ENCODE assay signal across 28 mouse cellular contexts in the genomic region with DNA sequence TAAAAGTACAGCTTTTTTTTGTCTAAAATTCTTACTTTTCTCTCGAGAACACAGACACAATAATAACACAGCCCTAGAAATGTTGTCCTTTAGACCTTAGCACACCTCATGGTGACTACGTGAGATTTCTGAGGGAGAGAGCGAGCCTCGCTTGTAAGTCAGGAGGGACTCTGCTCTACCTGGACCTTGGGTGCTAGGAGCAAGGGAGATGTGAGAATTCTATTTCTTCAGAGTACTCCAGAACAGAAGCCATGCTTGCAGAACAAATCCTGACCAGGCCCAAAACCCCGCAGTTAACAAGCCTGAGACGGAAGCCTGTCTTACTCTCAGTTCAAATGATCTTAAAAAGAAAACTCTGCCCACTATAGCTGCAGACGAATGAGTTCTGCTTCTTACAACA. TPM values are rescaled to one million over a fixed set of nuclear protein-coding genes. Genes with fewer than 3 reads are reported as not detected.
DNase-seq lines count a peak whose midpoint lies in the region; ATAC-seq lines count a peak whose summit lies in the region.
"Had no signal": no experiment of that assay in that cellular context is flagged by ENCODE, and none has a peak within 500 bp of the region (broad histone marks: within the 10 kb centered on the region; RNA-seq: fewer than 3 reads in every experiment).

No protein-coding gene starts in this region.

- H3K27me3 ChIP-seq in heart, embryonic 10.5 days (ENCODE audit: insufficient read depth, poor library complexity, severe bottlenecking): no peaks in the 10 kb centered on the region
- no peaks in the 10 kb centered on the region for H3K27me3 ChIP-seq in heart, embryonic 13.5 days (replicated peaks)
- no peaks in the 10 kb centered on the region for H3K27me3 ChIP-seq in midbrain, embryonic 11.5 days (ENCODE audit: control insufficient read depth, insufficient read depth, low read length)
- H3K27me3 ChIP-seq in midbrain, embryonic 16.5 days (ENCODE audit: control insufficient read depth, insufficient read depth, low read depth, low read length): no peaks in the 10 kb centered on the region
- H3K27me3 ChIP-seq: CH12.LX, Patski had no signal

- H3K9me3 ChIP-seq in heart, embryonic 10.5 days: no peaks in the 10 kb centered on the region
- H3K9me3 ChIP-seq in heart, embryonic 13.5 days: no peaks in the 10 kb centered on the region
- H3K9me3 ChIP-seq in midbrain, embryonic 11.5 days (ENCODE audit: control insufficient read depth, low read length): no peaks in the 10 kb centered on the region
- H3K9me3 ChIP-seq in midbrain, embryonic 16.5 days (replicated peaks; ENCODE audit: control insufficient read depth, low read length, poor library complexity, severe bottlenecking): no peaks in the 10 kb centered on the region
- H3K9me3 ChIP-seq: G1E had no signal

- 86% methylated on average over 7 of the region's 7 CpGs for WGBS in heart, embryonic 10.5 days
- 81% methylated on average over 7 of the region's 7 CpGs for WGBS in heart, embryonic 13.5 days
- 93% methylated on average over 7 of the region's 7 CpGs for WGBS in midbrain, embryonic 11.5 days
- 89% methylated on average over 7 of the region's 7 CpGs for WGBS in midbrain, embryonic 16.5 days

- H3K9ac ChIP-seq in heart, embryonic 13.5 days: no peak overlapping the region
- H3K9ac ChIP-seq in midbrain, embryonic 11.5 days (ENCODE audit: low read length): no peak overlapping the region
- H3K9ac ChIP-seq in midbrain, embryonic 16.5 days (ENCODE audit: low read depth, low read length): no peak overlapping the region

- H3K36me3 ChIP-seq in heart, embryonic 10.5 days: peaks cover 55% of the 10 kb centered on the region
- peaks cover 89% of the 10 kb centered on the region for H3K36me3 ChIP-seq in heart, embryonic 13.5 days
- H3K36me3 ChIP-seq in midbrain, embryonic 11.5 days (ENCODE audit: control insufficient read depth, insufficient read depth, low read length): no peaks in the 10 kb centered on the region
- no peaks in the 10 kb centered on the region for H3K36me3 ChIP-seq in midbrain, embryonic 16.5 days (ENCODE audit: control insufficient read depth, insufficient read depth, low read length)
- H3K36me3 ChIP-seq: G1E had no signal

- no peak overlapping the region for H3K4me2 ChIP-seq in heart, embryonic 13.5 days
- H3K4me2 ChIP-seq in midbrain, embryonic 11.5 days: no peak overlapping the region
- no peak overlapping the region for H3K4me2 ChIP-seq in midbrain, embryonic 16.5 days (ENCODE audit: low read length)

- no peak overlapping the region for H3K4me3 ChIP-seq in heart, embryonic 10.5 days
- H3K4me3 ChIP-seq in heart, embryonic 13.5 days: no peak overlapping the region
- no peak overlapping the region for H3K4me3 ChIP-seq in midbrain, embryonic 11.5 days (ENCODE audit: low read depth, low read length)
- H3K4me3 ChIP-seq in midbrain, embryonic 16.5 days (ENCODE audit: low read depth, low read length): no peak overlapping the region

- intact Hi-C loops in heart, postnatal 36 days (cut with DNase I): no loop called here

- no peak for ATAC-seq in heart, embryonic 13.5 days (ENCODE audit: extremely low read depth, insufficient number of reproducible peaks, low FRiP score, low TSS enrichment)
- ATAC-seq in midbrain, embryonic 11.5 days (ENCODE audit: low FRiP score): no peak
- no peak for ATAC-seq in midbrain, embryonic 16.5 days
- ATAC-seq: activated CD4-positive, CD25-positive, alpha-beta regulatory T cell, adult 4 months; CD4-positive, CD25-positive, alpha-beta regulatory T cell, adult 4 months; Patski had no signal

- H3K27ac ChIP-seq in heart, embryonic 10.5 days: 0 out of 2 replicates have a peak overlapping the region, but pooled peaks have one; percentile 60
- peak overlapping the region; percentile 30 for H3K27ac ChIP-seq in heart, embryonic 13.5 days (replicated peaks)
- no peak overlapping the region for H3K27ac ChIP-seq in midbrain, embryonic 11.5 days (ENCODE audit: low read depth, low read length)
- H3K27ac ChIP-seq in midbrain, embryonic 16.5 days (ENCODE audit: low read length): no peak overlapping the region

- DNase-seq in heart, adult 11 months: peak; percentile 66
- DNase-seq in heart, adult 18-20 months: no peak
- DNase-seq in heart, embryonic 10.5 days (ENCODE audit: low spot score): no peak
- DNase-seq in heart, adult 8-10 months (ENCODE audit: low spot score): no peak
- DNase-seq in heart, postnatal 36 days: no peak
- DNase-seq in midbrain, embryonic 11.5 days (ENCODE audit: low spot score, missing footprints): peak; percentile 82
- DNase-seq: adrenal gland, adult 2 months; adrenal gland, adult 8-10 months; adrenal gland, postnatal 10 days; adrenal gland, postnatal 14 days; adrenal gland, postnatal 25 days; B cell, adult 2 months; cerebellum, adult 11 months; cerebellum, adult 11-12 months had no signal

- peaks cover 24% of the 10 kb centered on the region for H3K4me1 ChIP-seq in heart, embryonic 10.5 days
- H3K4me1 ChIP-seq in heart, embryonic 13.5 days: peaks cover 29% of the 10 kb centered on the region
- H3K4me1 ChIP-seq in midbrain, embryonic 11.5 days (ENCODE audit: control insufficient read depth, insufficient read depth, low read length): peaks cover 12% of the 10 kb centered on the region
- H3K4me1 ChIP-seq in midbrain, embryonic 16.5 days (ENCODE audit: control insufficient read depth, insufficient read depth, low read length): no peaks in the 10 kb centered on the region; the same call in 1 of the 2 replicates

RNA-seq across cellular contexts. Expression of a gene that starts 37.7 kb away (rescaled TPM):
- 10 to 100 TPM; 22.5 to 23.3 TPM for total RNA-seq in heart, adult 18-20 months (2021)
- polyA plus RNA-seq in heart, embryonic 10.5 days (2016; fragmentation: Nextera tagmentation; extraction: Ambion mirVana): 79.1 and 81.1 TPM in 2 replicates
- 10 to 100 TPM; 17.6 to 25.5 (median 19.3) TPM for total RNA-seq in heart, adult 8-10 months (2022)
- polyA plus RNA-seq in heart, embryonic 13.5 days (2015; fragmentation: Nextera tagmentation; extraction: Ambion mirVana): 47.9 and 52.1 TPM in 2 replicates
- total RNA-seq in heart, postnatal 36 days (2021): 10 to 100 TPM; 19.3 to 26.7 TPM
- polyA plus RNA-seq in midbrain, embryonic 11.5 days (2014; fragmentation: Nextera tagmentation; extraction: Ambion mirVana): 77.6 and 83.1 TPM in 2 replicates
- 33.8 and 35.8 TPM in 2 replicates for polyA plus RNA-seq in midbrain, embryonic 16.5 days (2015; fragmentation: Nextera tagmentation; extraction: Ambion mirVana)

RNA-seq across cellular contexts. Expression of a gene that starts 52.9 kb away (rescaled TPM):
- total RNA-seq in heart, adult 18-20 months (2021): not detected
- not detected in 2 replicates for polyA plus RNA-seq in heart, embryonic 10.5 days (2016; fragmentation: Nextera tagmentation; extraction: Ambion mirVana)
- total RNA-seq in heart, adult 8-10 months (2022): not detected
- polyA plus RNA-seq in heart, embryonic 13.5 days (2015; fragmentation: Nextera tagmentation; extraction: Ambion mirVana): not detected in 2 replicates
- not detected for total RNA-seq in heart, postnatal 36 days (2021)
- polyA plus RNA-seq in midbrain, embryonic 11.5 days (2014; fragmentation: Nextera tagmentation; extraction: Ambion mirVana): not detected in 2 replicates
- polyA plus RNA-seq in midbrain, embryonic 16.5 days (2015; fragmentation: Nextera tagmentation; extraction: Ambion mirVana): not detected in 2 replicates
- total RNA-seq: adrenal gland, adult 18-20 months; adrenal gland, adult 2 months; adrenal gland, adult 8-10 months; adrenal gland, postnatal 10 days; adrenal gland, postnatal 14 days; adrenal gland, postnatal 25 days; adrenal gland, postnatal 36 days; adrenal gland, postnatal 4 days; CH12.LX; ES-E14; G1E; MEL had no signal
- polyA plus RNA-seq: activated CD4-positive, CD25-positive, alpha-beta regulatory T cell, adult 4 months; adrenal gland, adult 2 months; brain, embryonic 14.5 days; C2C12; CD4-positive, CD25-positive, alpha-beta regulatory T cell, adult 4 months; G1E; Patski had no signal

Comparison
In these comparisons a context has a peak if more than half of its experiments do, and no peak if none do; other contexts are left out.
1. DNase-seq: peak in heart, adult 11 months (single experiment) and midbrain, embryonic 11.5 days (single experiment); none in heart, adult 18-20 months (0 of 2), heart, embryonic 10.5 days (single experiment), heart, adult 8-10 months (single experiment) and heart, postnatal 36 days (0 of 2).
2. H3K27ac ChIP-seq: peak in heart, embryonic 10.5 days (single experiment) and heart, embryonic 13.5 days (single experiment); none in midbrain, embryonic 11.5 days (single experiment) and midbrain, embryonic 16.5 days (single experiment).